Mouse (Mus musculus) hindbrain, embryonic 16.5 days (tissue): ENCODE measurements around the gene Vpreb2. TPM values are rescaled to one million over a fixed set of nuclear protein-coding genes. Genes with fewer than 3 reads are reported as not detected.
"Not testable (repeated sequence)": the region's sequence is repeated elsewhere in the genome, so short reads cannot be mapped to it uniquely, and the experiment has no call there.

Source experiments
- ATAC-seq: fragments of 200-750 bp; cut with Nextera tagmentation; 2 replicates; pipeline ENCODE4 v1.8.0; 2017; ENCODE audit warnings: moderate TSS enrichment, moderate library complexity
- H3K27ac ChIP-seq: fragments of 300-500 bp; sonication (generic); 2 replicates; pipeline ENCODE4 v1.5.1; 2014; ENCODE audit warnings: low read depth, mild to moderate bottlenecking, control low read depth, low read length, moderate library complexity
- H3K27me3 ChIP-seq: fragments of 300-500 bp; sonication (generic); replicated peaks from 2 replicates; pipeline ENCODE4 v1.6.1; 2014; ENCODE audit warnings: low read length; ENCODE audit not compliant: control insufficient read depth, insufficient read depth
- H3K36me3 ChIP-seq: fragments of 300-500 bp; sonication (generic); 2 replicates; pipeline ENCODE4 v1.6.1; 2014; ENCODE audit warnings: mild to moderate bottlenecking, low read length, moderate library complexity, mixed read lengths; ENCODE audit not compliant: control insufficient read depth, insufficient read depth
- H3K4me1 ChIP-seq: fragments of 300-500 bp; sonication (generic); 2 replicates; pipeline ENCODE4 v1.6.1; 2014; ENCODE audit warnings: low read depth, low read length; ENCODE audit not compliant: control insufficient read depth, insufficient read depth
- H3K4me2 ChIP-seq: fragments of 300-500 bp; sonication (generic); 2 replicates; pipeline ENCODE4 v1.6.1; 2014; ENCODE audit warnings: mild to moderate bottlenecking, low read length, control low read depth, moderate library complexity
- H3K4me3 ChIP-seq: fragments of 300-500 bp; sonication (generic); 2 replicates; pipeline ENCODE4 v1.5.1; 2014; ENCODE audit warnings: mild to moderate bottlenecking, low read length, control low read depth, moderate library complexity
- H3K9ac ChIP-seq: fragments of 300-500 bp; sonication (generic); 2 replicates; pipeline ENCODE4 v1.6.1; 2014; ENCODE audit warnings: low read depth, mild to moderate bottlenecking, control low read depth, low read length, moderate library complexity
- H3K9me3 ChIP-seq: fragments of 300-500 bp; sonication (generic); 2 replicates; pipeline ENCODE4 v1.6.1; 2014; ENCODE audit warnings: mild to moderate bottlenecking, low read length, moderate library complexity; ENCODE audit not compliant: control insufficient read depth
- WGBS: fragments of 180-500 bp; shearing (Covaris S2); extraction: QIAGEN DNeasy Blood & Tissue Kit; methylation state at CpG from one replicate; pipeline ENCODE4 v1.1.7; 2014; 5-methylcytosine and 5-hydroxymethylcytosine counted together
- polyA plus RNA-seq: library from polyadenylated mRNA; unstranded; fragments of >200 nt; fragmentation: Nextera tagmentation; extraction: Ambion mirVana; gene quantifications from 2 replicates; pipeline ENCODE4 v1.2.1, GENCODE M21; 2015

Vpreb2 gene
- polyA plus RNA-seq, 1 experiment from 2014 or later = not detected

GRCm38 (mm10) chr16:18016482-18016881 is 36.3 kb downstream of the Vpreb2 start:
- not testable (repeated sequence) for H3K36me3 ChIP-seq, H3K4me1 ChIP-seq, H3K4me3 ChIP-seq, H3K9me3 ChIP-seq, ATAC-seq, H3K9ac ChIP-seq, H3K4me2 ChIP-seq, H3K27me3 ChIP-seq, H3K27ac ChIP-seq
- 57% methylated on average over 4 of the region's 4 CpGs for WGBS

DNA sequence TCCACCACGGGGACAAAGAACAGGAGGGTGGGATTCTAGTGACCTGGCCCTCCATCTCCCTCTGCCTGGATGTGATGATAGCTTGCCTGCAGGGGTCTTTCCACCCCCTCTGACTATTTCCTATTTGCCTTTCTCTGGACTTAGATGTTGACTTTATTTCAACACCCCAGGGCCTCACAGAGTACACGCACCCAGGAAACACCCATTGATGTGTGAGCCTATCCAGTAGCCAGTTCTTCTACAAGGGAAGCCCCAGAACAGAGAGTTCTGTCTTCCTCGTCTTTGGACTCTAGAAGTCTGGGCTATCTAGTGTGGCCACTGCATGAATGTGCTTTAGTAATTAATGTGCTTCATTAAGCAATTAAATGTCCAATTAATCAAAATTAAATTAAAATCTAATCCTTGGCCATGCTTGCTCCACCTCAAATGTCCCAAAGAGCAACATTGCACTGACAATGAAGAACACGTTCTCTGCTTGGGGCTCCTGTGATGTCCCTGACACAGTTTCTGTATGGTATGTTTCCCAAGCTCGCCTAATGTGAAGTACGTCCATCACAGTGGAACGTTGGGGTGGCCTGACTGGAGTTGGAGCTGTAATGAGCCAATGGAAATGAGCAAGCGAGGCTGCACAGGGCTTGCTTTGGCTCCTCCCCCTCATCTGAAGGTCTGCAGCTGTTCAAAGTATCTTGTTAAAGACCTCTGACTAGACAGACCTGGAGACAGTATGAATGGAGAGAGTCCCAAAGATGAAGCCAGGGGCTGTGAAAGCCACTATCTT is 42.7 kb downstream of the Vpreb2 start:
- no peak overlapping the region for H3K4me2 ChIP-seq
- ATAC-seq = no peak
- no peaks in the 10 kb centered on the region for H3K9me3 ChIP-seq
- no peaks in the 10 kb centered on the region for H3K4me1 ChIP-seq
- no peak overlapping the region for H3K9ac ChIP-seq
- no peaks in the 10 kb centered on the region for H3K27me3 ChIP-seq
- no peak overlapping the region for H3K4me3 ChIP-seq
- 76% methylated on average over 8 of the region's 8 CpGs for WGBS
- no peaks in the 10 kb centered on the region for H3K36me3 ChIP-seq
- no peak overlapping the region for H3K27ac ChIP-seq

- no peaks in the 10 kb centered on the region for H3K9me3 ChIP-seq
- H3K4me3 ChIP-seq = no peak overlapping the region
- no peaks in the 10 kb centered on the region for H3K4me1 ChIP-seq
- H3K9ac ChIP-seq = no peak overlapping the region
- no peaks in the 10 kb centered on the region for H3K27me3 ChIP-seq
- no peak overlapping the region for H3K27ac ChIP-seq
- ATAC-seq = no peak
- H3K36me3 ChIP-seq = no peaks in the 10 kb centered on the region
- H3K4me2 ChIP-seq = no peak overlapping the region
- 85% methylated on average over 2 of the region's 2 CpGs for WGBS
Measured at GRCm38 (mm10) chr16:18027371-18027770, 47.1 kb downstream of the Vpreb2 start.

Other genes starting within 250 kb of the Vpreb2 start
- gene Med15, start 247.5 kb upstream of the Vpreb2 start, polyA plus RNA-seq = 43.2 and 52.6 TPM in 2 replicates
- 90.2 and 98.7 TPM in 2 replicates for gene Klhl22, start 220.8 kb upstream of the Vpreb2 start, polyA plus RNA-seq
- gene Scarf2, start 183.1 kb upstream of the Vpreb2 start, polyA plus RNA-seq = 1.4 TPM in 2 replicates
- gene B830017H08Rik, start 147.3 kb upstream of the Vpreb2 start, polyA plus RNA-seq = 3.3 and 3.9 TPM in 2 replicates
- 3.5 and 3.8 TPM in 2 replicates for gene Car15, start 142.1 kb upstream of the Vpreb2 start, polyA plus RNA-seq
- 0.29 and 0.36 TPM in 2 replicates for gene Gm20518, start 88.8 kb upstream of the Vpreb2 start, polyA plus RNA-seq
- 0.05 TPM in 1 of 2 replicates, not detected in the other for gene Tssk1, start 86.2 kb upstream of the Vpreb2 start, polyA plus RNA-seq
- gene Dgcr2, start 81.9 kb upstream of the Vpreb2 start, polyA plus RNA-seq = 105 and 116 TPM in 2 replicates
- 0.11 TPM in 1 of 2 replicates, not detected in the other for gene Tssk2, start 81.8 kb upstream of the Vpreb2 start, polyA plus RNA-seq
- 41.8 and 46.2 TPM in 2 replicates for gene Ess2, start 69.1 kb upstream of the Vpreb2 start, polyA plus RNA-seq
- gene Gsc2, start 65.4 kb upstream of the Vpreb2 start, polyA plus RNA-seq = 0.70 and 1.4 TPM in 2 replicates
- 203 and 210 TPM in 2 replicates for gene Slc25a1, start 52.2 kb upstream of the Vpreb2 start, polyA plus RNA-seq
- gene Dgcr6, start 72.4 kb downstream of the Vpreb2 start, polyA plus RNA-seq = 145 and 162 TPM in 2 replicates
- gene Prodh, start 109.8 kb downstream of the Vpreb2 start, polyA plus RNA-seq = 5.7 and 6.8 TPM in 2 replicates
- gene Rtn4r, start 147.2 kb downstream of the Vpreb2 start, polyA plus RNA-seq = 15.6 and 24.3 TPM in 2 replicates
- gene Ccdc188, start 237.5 kb downstream of the Vpreb2 start, polyA plus RNA-seq = 0.11 TPM in 1 of 2 replicates, not detected in the other